Mouse (Mus musculus) heart, embryonic 12.5 days (tissue): ENCODE data around the gene Tcf12. TPM values are rescaled to one million over a fixed set of nuclear protein-coding genes. Genes with fewer than 3 reads are reported as not detected.

ENCODE experiments used
- ATAC-seq: fragments of 200-750 bp; cut with Nextera tagmentation; 2 replicates; pipeline ENCODE4 v1.8.0; 2017; ENCODE audit warnings: moderate TSS enrichment, moderate library complexity; ENCODE audit not compliant: insufficient number of reproducible peaks, low FRiP score
- H3K27ac ChIP-seq: fragments of 300-500 bp; sonication (generic); 2 replicates; pipeline ENCODE4 v1.5.1; 2016; ENCODE audit warnings: mild to moderate bottlenecking, moderate library complexity; ENCODE audit not compliant: poor library complexity, severe bottlenecking
- H3K27me3 ChIP-seq: fragments of 300-500 bp; sonication (generic); replicated peaks from 2 replicates; pipeline ENCODE4 v1.6.1; 2016; ENCODE audit warnings: mild to moderate bottlenecking, moderate library complexity
- H3K36me3 ChIP-seq: fragments of 300-500 bp; sonication (generic); 2 replicates; pipeline ENCODE4 v1.6.1; 2016; ENCODE audit warnings: mild to moderate bottlenecking, moderate library complexity
- H3K4me1 ChIP-seq: fragments of 300-500 bp; sonication (generic); replicated peaks from 2 replicates; pipeline ENCODE4 v1.6.1; 2016; ENCODE audit warnings: mild to moderate bottlenecking
- H3K4me2 ChIP-seq: fragments of 300-500 bp; sonication (generic); 2 replicates; pipeline ENCODE4 v1.6.1; 2016; ENCODE audit warnings: mild to moderate bottlenecking, moderate library complexity
- H3K4me3 ChIP-seq: fragments of 300-500 bp; sonication (generic); 2 replicates; pipeline ENCODE4 v1.5.1; 2016; ENCODE audit warnings: mild to moderate bottlenecking
- H3K9ac ChIP-seq: fragments of 300-500 bp; sonication (generic); 2 replicates; pipeline ENCODE4 v1.6.1; 2016; ENCODE audit warnings: mild to moderate bottlenecking, moderate library complexity
- H3K9me3 ChIP-seq: fragments of 300-500 bp; sonication (generic); replicated peaks from 2 replicates; pipeline ENCODE4 v1.6.1; 2016; ENCODE audit warnings: mild to moderate bottlenecking, moderate library complexity
- WGBS: fragments of 180-500 bp; shearing (Covaris S2); methylation state at CpG from one replicate; pipeline ENCODE4 v1.1.7; 2016; 5-methylcytosine and 5-hydroxymethylcytosine counted together
- polyA plus RNA-seq: library from polyadenylated mRNA; unstranded; fragments of >200 nt; fragmentation: Nextera tagmentation; extraction: Ambion mirVana; gene quantifications from 2 replicates; pipeline ENCODE4 v1.2.1, GENCODE M21; 2016

The Tcf12 gene
- polyA plus RNA-seq, 1 experiment from 2014 or later: 44.7 TPM

GRCm38 (mm10) chr9:71898852-71899251 lies 212.8 kb downstream of the Tcf12 start:
- Histone ChIP-seq H3K4me3 (no peak overlapping the region), H3K27ac (0 out of 2 replicates have a peak overlapping the region, but pooled peaks have one; percentile 21), H3K9me3 (no peaks in the 10 kb centered on the region), H3K27me3 (no peaks in the 10 kb centered on the region), H3K9ac (no peak overlapping the region), H3K4me2 (no peak overlapping the region), H3K36me3 (no peaks in the 10 kb centered on the region), H3K4me1 (peaks cover 8% of the 10 kb centered on the region)
- 41% methylated on average over 5 of the region's 5 CpGs for WGBS
- no peak for ATAC-seq

GRCm38 (mm10) chr9:71897399-71897798 lies 214.3 kb downstream of the Tcf12 start:
- no peak overlapping the region for H3K4me2 ChIP-seq
- no peak for ATAC-seq
- no peak overlapping the region for H3K4me3 ChIP-seq
- peak overlapping the region; percentile 74 for H3K27ac ChIP-seq
- H3K4me1 ChIP-seq: peaks cover 8% of the 10 kb centered on the region
- WGBS: 46% methylated on average over 1 of the region's 1 CpGs
- H3K9me3 ChIP-seq: no peaks in the 10 kb centered on the region
- no peaks in the 10 kb centered on the region for H3K36me3 ChIP-seq
- H3K27me3 ChIP-seq: no peaks in the 10 kb centered on the region
- no peak overlapping the region for H3K9ac ChIP-seq

GRCm38 (mm10) chr9:71895931-71896724 lies 215.5 kb downstream of the Tcf12 start:
- Histone ChIP-seq H3K4me3 (peak overlapping the region; percentile 25; the same call in 1 of the 2 replicates), H3K4me1 (peaks cover 8% of the 10 kb centered on the region), H3K27me3 (no peaks in the 10 kb centered on the region), H3K27ac (peak overlapping the region; percentile 70), H3K36me3 (no peaks in the 10 kb centered on the region), H3K4me2 (no peak overlapping the region), H3K9me3 (no peaks in the 10 kb centered on the region), H3K9ac (no peak overlapping the region)
- no peak for ATAC-seq
- WGBS: 42% methylated on average over 2 of the region's 2 CpGs

- Histone ChIP-seq H3K4me2 (no peak overlapping the region), H3K4me3 (no peak overlapping the region), H3K27ac (no peak overlapping the region), H3K4me1 (peaks cover 8% of the 10 kb centered on the region), H3K36me3 (0 out of 2 replicates have a peak, but pooled peaks cover 2% of the 10 kb centered on the region), H3K27me3 (no peaks in the 10 kb centered on the region), H3K9ac (no peak overlapping the region), H3K9me3 (no peaks in the 10 kb centered on the region)
- no peak for ATAC-seq
- 50% methylated on average over 7 of the region's 7 CpGs for WGBS
These were observed 216.4 kb downstream of the Tcf12 start for GRCm38 (mm10) chr9:71895291-71895690.

GRCm38 (mm10) chr9:71894943-71895286 lies 216.8 kb downstream of the Tcf12 start:
- no peaks in the 10 kb centered on the region for H3K9me3 ChIP-seq
- H3K9ac ChIP-seq: 0 out of 2 replicates have a peak overlapping the region, but pooled peaks have one; percentile 61
- no peak for ATAC-seq
- WGBS: 80% methylated on average over 7 of the region's 7 CpGs
- 0 out of 2 replicates have a peak, but pooled peaks cover 2% of the 10 kb centered on the region for H3K36me3 ChIP-seq
- H3K4me3 ChIP-seq: peak overlapping the region; percentile 30
- H3K27me3 ChIP-seq: no peaks in the 10 kb centered on the region
- H3K4me1 ChIP-seq: peaks cover 8% of the 10 kb centered on the region
- H3K27ac ChIP-seq: peak overlapping the region; percentile 66; the same call in 1 of the 2 replicates
- H3K4me2 ChIP-seq: peak overlapping the region; percentile 34

- Histone ChIP-seq H3K27ac (peak overlapping the region; percentile 66), H3K4me2 (peak overlapping the region; percentile 34), H3K4me3 (peak overlapping the region; percentile 30), H3K9ac (peak overlapping the region; percentile 61; the same call in 1 of the 2 replicates), H3K36me3 (0 out of 2 replicates have a peak, but pooled peaks cover 2% of the 10 kb centered on the region), H3K4me1 (peaks cover 8% of the 10 kb centered on the region), H3K9me3 (no peaks in the 10 kb centered on the region), H3K27me3 (no peaks in the 10 kb centered on the region)
- ATAC-seq: no peak
- 73% methylated on average over 11 of the region's 11 CpGs for WGBS
These were observed 217.3 kb downstream of the Tcf12 start for GRCm38 (mm10) chr9:71894246-71894942.

GRCm38 (mm10) chr9:71888450-71888849 lies 223.2 kb downstream of the Tcf12 start:
- H3K27ac ChIP-seq: no peak overlapping the region; the same call in 1 of the 2 replicates
- no peak for ATAC-seq

GRCm38 (mm10) chr9:71880629-71881028 lies 231.0 kb downstream of the Tcf12 start:
- peaks cover 36% of the 10 kb centered on the region for H3K36me3 ChIP-seq
- no peak for ATAC-seq
- no peak overlapping the region for H3K9ac ChIP-seq
- H3K4me2 ChIP-seq: no peak overlapping the region
- H3K4me3 ChIP-seq: no peak overlapping the region
- no peaks in the 10 kb centered on the region for H3K27me3 ChIP-seq
- WGBS: 48% methylated on average over 1 of the region's 1 CpGs
- no peaks in the 10 kb centered on the region for H3K9me3 ChIP-seq
- H3K4me1 ChIP-seq: no peaks in the 10 kb centered on the region
- H3K27ac ChIP-seq: no peak overlapping the region

More at GRCm38 (mm10) chr9:71888450-71888849, 223.2 kb downstream of the Tcf12 start:
- no peaks in the 10 kb centered on the region for H3K4me1 ChIP-seq
- WGBS: 41% methylated on average over 5 of the region's 5 CpGs
- H3K36me3 ChIP-seq: peaks cover 4% of the 10 kb centered on the region; the same call in 1 of the 2 replicates
- no peak overlapping the region for H3K9ac ChIP-seq
- H3K27me3 ChIP-seq: no peaks in the 10 kb centered on the region
- no peak overlapping the region for H3K4me2 ChIP-seq
- H3K9me3 ChIP-seq: no peaks in the 10 kb centered on the region
- H3K4me3 ChIP-seq: no peak overlapping the region

- Histone ChIP-seq H3K4me1 (no peaks in the 10 kb centered on the region), H3K4me2 (no peak overlapping the region), H3K27me3 (no peaks in the 10 kb centered on the region), H3K4me3 (no peak overlapping the region), H3K9ac (no peak overlapping the region), H3K36me3 (peaks cover 40% of the 10 kb centered on the region), H3K9me3 (no peaks in the 10 kb centered on the region), H3K27ac (no peak overlapping the region)
- WGBS: 56% methylated on average over 5 of the region's 5 CpGs
- no peak for ATAC-seq
These were observed 231.7 kb downstream of the Tcf12 start for GRCm38 (mm10) chr9:71879972-71880371.

GRCm38 (mm10) chr9:71879415-71879814 lies 232.3 kb downstream of the Tcf12 start:
- Histone ChIP-seq H3K36me3 (peaks cover 44% of the 10 kb centered on the region), H3K9me3 (no peaks in the 10 kb centered on the region), H3K27me3 (no peaks in the 10 kb centered on the region), H3K4me1 (peaks cover 5% of the 10 kb centered on the region; the same call in 1 of the 2 replicates), H3K9ac (no peak overlapping the region), H3K27ac (no peak overlapping the region), H3K4me3 (no peak overlapping the region), H3K4me2 (no peak overlapping the region)
- 72% methylated on average over 2 of the region's 2 CpGs for WGBS
- no peak for ATAC-seq

- no peaks in the 10 kb centered on the region for H3K27me3 ChIP-seq
- H3K4me3 ChIP-seq: no peak overlapping the region
- peaks cover 7% of the 10 kb centered on the region; the same call in 1 of the 2 replicates for H3K4me1 ChIP-seq
- WGBS: 84% methylated on average over 3 of the region's 3 CpGs
- no peak for ATAC-seq
- no peak overlapping the region for H3K9ac ChIP-seq
- peaks cover 38% of the 10 kb centered on the region for H3K36me3 ChIP-seq
- H3K4me2 ChIP-seq: no peak overlapping the region
- no peaks in the 10 kb centered on the region for H3K9me3 ChIP-seq
- H3K27ac ChIP-seq: no peak overlapping the region
These were observed 233.8 kb downstream of the Tcf12 start for GRCm38 (mm10) chr9:71877867-71878266.
